Mouse (Mus musculus) bone marrow, adult 2 months (tissue): ENCODE results near the gene Zhx3.

Source experiments
- CTCF ChIP-seq: fragments of 200-500 bp; IDR thresholded peaks from 2 replicates; pipeline ENCODE4 v1.5.1; 2011; ENCODE audit warnings: low read length, control low read depth; ENCODE audit not compliant: control insufficient read depth, insufficient read depth
- POLR2A ChIP-seq: fragments of 200-500 bp; IDR thresholded peaks from 2 replicates; pipeline ENCODE4 v1.6.1; 2011; ENCODE audit warnings: low read depth, mild to moderate bottlenecking, control low read depth, low read length, borderline replicate concordance; ENCODE audit not compliant: control insufficient read depth

- TF ChIP-seq POLR2A (no peak), CTCF (no peak)
Observed at GRCm38 (mm10) chr2:160806091-160806521, 66.7 kb downstream of the Zhx3 start.
